Mouse (Mus musculus) heart, embryonic 13.5 days (tissue): ENCODE results near the gene Slc9a9. TPM values are rescaled to one million over a fixed set of nuclear protein-coding genes. Genes with fewer than 3 reads are reported as not detected.
A peak's percentile ranks its signal among the peaks of the same experiment; 100 is the strongest.

ENCODE experiments used
- ATAC-seq: fragments of 200-750 bp; cut with Nextera tagmentation; 2 replicates; pipeline ENCODE4 v1.8.0; 2017; ENCODE audit warnings: moderate TSS enrichment; ENCODE audit not compliant: insufficient number of reproducible peaks, low FRiP score, low TSS enrichment; ENCODE audit errors: extremely low read depth
- H3K27ac ChIP-seq: fragments of 300-500 bp; sonication (generic); replicated peaks from 2 replicates; pipeline ENCODE4 v1.5.1; 2015; ENCODE audit warnings: moderate library complexity, mild to moderate bottlenecking, inconsistent platforms
- H3K27me3 ChIP-seq: fragments of 300-500 bp; sonication (generic); replicated peaks from 2 replicates; pipeline ENCODE4 v1.6.1; 2015; ENCODE audit warnings: mild to moderate bottlenecking, inconsistent platforms
- H3K36me3 ChIP-seq: fragments of 300-500 bp; sonication (generic); 2 replicates; pipeline ENCODE4 v1.6.1; 2015; ENCODE audit warnings: mild to moderate bottlenecking, inconsistent platforms
- H3K4me1 ChIP-seq: fragments of 300-500 bp; sonication (generic); 2 replicates; pipeline ENCODE4 v1.6.1; 2015; ENCODE audit warnings: inconsistent platforms
- H3K4me2 ChIP-seq: fragments of 300-500 bp; sonication (generic); 2 replicates; pipeline ENCODE4 v1.6.1; 2015; ENCODE audit warnings: inconsistent platforms, mild to moderate bottlenecking, moderate library complexity
- H3K4me3 ChIP-seq: fragments of 300-500 bp; sonication (generic); 2 replicates; pipeline ENCODE4 v1.5.1; 2015; ENCODE audit warnings: moderate library complexity, mild to moderate bottlenecking, inconsistent platforms
- H3K9ac ChIP-seq: fragments of 300-500 bp; sonication (generic); 2 replicates; pipeline ENCODE4 v1.6.1; 2015; ENCODE audit warnings: inconsistent platforms, mild to moderate bottlenecking, moderate library complexity
- H3K9me3 ChIP-seq: fragments of 300-500 bp; sonication (generic); 2 replicates; pipeline ENCODE4 v1.6.1; 2016; ENCODE audit warnings: inconsistent platforms
- WGBS: fragments of 180-500 bp; shearing (Covaris S2); methylation state at CpG from one replicate; pipeline ENCODE4 v1.1.7; 2015; ENCODE audit warnings: mixed read lengths; 5-methylcytosine and 5-hydroxymethylcytosine counted together
- polyA plus RNA-seq: library from polyadenylated mRNA; unstranded; fragments of >200 nt; fragmentation: Nextera tagmentation; extraction: Ambion mirVana; gene quantifications from 2 replicates; pipeline ENCODE4 v1.2.1, GENCODE M21; 2015

The Slc9a9 gene
- polyA plus RNA-seq, 1 experiment from 2014 or later = 3.7 TPM

DNA sequence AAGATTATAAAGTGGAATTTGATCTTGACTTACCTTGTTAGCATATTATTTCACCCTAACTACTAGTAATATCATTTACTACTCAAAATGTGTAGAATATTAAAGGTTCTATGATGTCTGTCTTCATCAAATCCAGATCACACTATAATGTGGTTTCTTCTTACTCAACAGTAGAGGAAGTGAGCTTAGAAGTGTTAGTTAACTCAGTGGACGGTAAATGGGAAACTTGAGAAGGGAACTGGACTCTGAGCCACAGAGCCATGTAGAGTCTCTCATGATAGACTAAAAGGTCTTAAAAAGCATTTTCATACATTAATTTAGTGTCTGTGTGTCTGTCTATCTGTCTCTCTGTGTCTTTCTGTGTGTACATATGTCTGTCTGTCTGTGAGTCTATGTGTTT is 64.6 kb downstream of the Slc9a9 start:
- Histone ChIP-seq H3K27me3 (no peaks in the 10 kb centered on the region), H3K9ac (no peak overlapping the region), H3K27ac (no peak overlapping the region), H3K4me2 (no peak overlapping the region), H3K4me1 (peaks cover 4% of the 10 kb centered on the region; the same call in 1 of the 2 replicates), H3K4me3 (no peak overlapping the region), H3K9me3 (no peaks in the 10 kb centered on the region), H3K36me3 (no peaks in the 10 kb centered on the region)
- 75% methylated on average over 1 of the region's 1 CpGs for WGBS
- no peak for ATAC-seq

GRCm38 (mm10) chr9:94737226-94737625 is 67.5 kb downstream of the Slc9a9 start:
- H3K4me3 ChIP-seq = no peak overlapping the region
- H3K4me1 ChIP-seq = peaks cover 8% of the 10 kb centered on the region
- no peak overlapping the region for H3K9ac ChIP-seq
- 67% methylated on average over 5 of the region's 5 CpGs for WGBS
- no peak overlapping the region for H3K4me2 ChIP-seq
- H3K9me3 ChIP-seq = no peaks in the 10 kb centered on the region
- no peaks in the 10 kb centered on the region for H3K36me3 ChIP-seq
- no peak overlapping the region for H3K27ac ChIP-seq
- ATAC-seq = no peak
- no peaks in the 10 kb centered on the region for H3K27me3 ChIP-seq

DNA sequence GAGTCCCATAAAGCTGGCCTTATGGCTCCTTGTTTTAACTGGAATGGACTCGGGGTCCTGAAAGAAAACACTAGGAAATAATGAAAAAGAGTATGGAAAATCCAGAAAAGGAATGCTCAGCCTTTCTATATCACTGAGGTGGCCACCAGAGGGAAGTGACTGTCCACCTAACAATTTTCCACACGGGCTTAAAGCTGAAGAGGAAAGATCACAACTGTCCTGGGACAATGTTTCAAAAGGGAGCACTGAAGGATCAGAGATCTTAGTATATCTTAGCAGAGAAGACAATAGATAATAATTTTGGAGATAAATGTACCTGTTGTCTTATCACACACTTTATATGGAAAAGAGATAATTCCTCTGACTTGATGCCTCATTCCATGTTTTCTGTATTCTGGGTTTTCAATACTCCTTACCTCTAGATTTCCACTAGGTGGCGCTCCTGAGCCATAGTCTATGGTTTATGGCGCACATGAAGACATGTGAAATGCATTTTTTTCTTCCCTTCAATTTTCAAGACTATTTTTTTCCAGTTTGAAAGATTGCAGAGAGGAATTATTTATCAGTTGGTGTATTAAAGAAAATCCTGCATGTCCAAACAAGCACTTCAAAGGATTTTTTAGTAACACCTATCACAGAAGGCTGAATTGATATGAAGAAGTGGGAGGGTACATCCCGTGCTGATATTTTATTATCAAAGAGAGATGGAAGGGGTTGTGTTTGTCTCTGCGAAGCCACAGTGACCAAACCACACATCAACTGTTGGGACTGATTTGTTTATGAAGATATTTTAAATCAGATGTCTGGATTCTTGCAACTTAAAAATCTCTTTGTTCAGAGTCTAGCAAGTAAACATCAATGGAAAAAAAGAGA is 69.1 kb downstream of the Slc9a9 start:
- no peak for ATAC-seq
- no peaks in the 10 kb centered on the region for H3K9me3 ChIP-seq
- peaks cover 5% of the 10 kb centered on the region; the same call in 1 of the 2 replicates for H3K4me1 ChIP-seq
- no peak overlapping the region for H3K9ac ChIP-seq
- no peak overlapping the region for H3K4me3 ChIP-seq
- no peak overlapping the region for H3K4me2 ChIP-seq
- 40% methylated on average over 6 of the region's 6 CpGs for whole genome bisulfite sequencing
- H3K36me3 ChIP-seq = no peaks in the 10 kb centered on the region
- H3K27ac ChIP-seq = no peak overlapping the region
- H3K27me3 ChIP-seq = no peaks in the 10 kb centered on the region

DNA sequence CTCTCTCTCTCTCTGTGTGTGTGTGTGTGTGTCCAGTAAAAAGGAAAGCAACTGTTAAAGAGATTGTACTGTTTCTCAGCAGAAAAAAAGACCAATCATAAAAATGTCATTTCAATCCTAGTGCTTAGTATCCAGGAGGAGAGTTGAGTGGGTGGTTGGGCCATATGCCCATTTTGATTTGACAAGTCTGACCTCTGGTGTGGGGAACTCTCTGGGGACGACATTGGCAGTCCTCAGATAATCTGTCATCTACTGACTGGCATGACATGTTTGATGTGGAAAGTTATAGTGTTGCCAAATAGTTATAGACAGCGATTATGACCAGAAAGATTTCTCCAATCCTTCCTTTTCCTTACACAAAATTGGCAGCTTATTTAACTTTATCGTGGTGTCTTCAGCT is 71.1 kb downstream of the Slc9a9 start:
- Histone ChIP-seq H3K36me3 (no peaks in the 10 kb centered on the region), H3K27me3 (no peaks in the 10 kb centered on the region), H3K4me3 (no peak overlapping the region), H3K4me1 (peaks cover 5% of the 10 kb centered on the region; the same call in 1 of the 2 replicates), H3K9me3 (no peaks in the 10 kb centered on the region), H3K27ac (no peak overlapping the region), H3K4me2 (no peak overlapping the region), H3K9ac (no peak overlapping the region)
- WGBS = 60% methylated on average over 3 of the region's 3 CpGs
- no peak for ATAC-seq

DNA sequence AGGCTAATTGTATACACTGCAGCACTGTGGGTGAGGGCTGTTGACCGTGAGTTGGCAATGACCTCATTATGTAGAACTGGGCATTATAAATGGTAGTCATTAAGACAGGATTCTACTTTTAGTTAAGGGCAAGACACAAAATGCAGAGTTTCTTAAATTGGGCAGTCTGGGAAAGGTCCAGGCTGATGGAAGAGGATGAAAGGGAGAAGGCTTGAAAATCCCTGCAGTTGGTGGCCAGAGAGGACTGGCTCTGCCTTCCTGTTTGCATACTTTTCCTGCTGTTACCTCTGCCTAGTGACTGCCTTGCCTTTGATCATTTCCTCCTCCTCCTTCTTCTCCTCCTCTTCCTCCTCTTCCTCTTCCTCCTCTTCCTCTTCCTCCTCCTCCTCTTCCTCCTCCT is 73.6 kb downstream of the Slc9a9 start:
- no peaks in the 10 kb centered on the region for H3K9me3 ChIP-seq
- WGBS = 80% methylated on average over 1 of the region's 1 CpGs
- H3K4me2 ChIP-seq = no peak overlapping the region
- ATAC-seq = no peak
- H3K36me3 ChIP-seq = no peaks in the 10 kb centered on the region
- H3K27ac ChIP-seq = no peak overlapping the region
- H3K4me3 ChIP-seq = no peak overlapping the region
- no peak overlapping the region for H3K9ac ChIP-seq
- no peaks in the 10 kb centered on the region for H3K27me3 ChIP-seq
- peaks cover 5% of the 10 kb centered on the region; the same call in 1 of the 2 replicates for H3K4me1 ChIP-seq

DNA sequence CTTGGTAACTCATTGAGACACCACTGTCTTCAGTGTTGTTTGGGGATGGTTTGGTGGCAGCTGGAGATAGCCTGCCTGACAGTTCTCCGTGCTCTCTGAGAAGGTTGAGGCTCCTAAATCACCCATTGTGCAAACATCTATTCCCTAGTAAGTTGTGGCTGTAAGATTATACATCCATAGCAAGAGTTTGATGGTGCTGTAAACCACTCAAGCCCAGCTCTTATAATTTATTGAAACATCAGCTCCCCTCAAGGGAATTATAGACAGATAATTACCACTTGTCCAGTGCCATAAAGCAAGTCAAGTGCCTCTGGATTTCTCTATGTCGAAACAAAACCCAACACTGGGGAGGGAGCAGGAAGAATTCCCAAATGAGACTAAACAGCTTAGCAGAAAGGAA is 78.8 kb downstream of the Slc9a9 start:
- Histone ChIP-seq H3K4me1 (peaks cover 14% of the 10 kb centered on the region), H3K9me3 (no peaks in the 10 kb centered on the region), H3K27me3 (no peaks in the 10 kb centered on the region), H3K36me3 (no peaks in the 10 kb centered on the region), H3K27ac (no peak overlapping the region), H3K9ac (no peak overlapping the region), H3K4me3 (no peak overlapping the region), H3K4me2 (no peak overlapping the region)
- WGBS = 73% methylated on average over 2 of the region's 2 CpGs
- ATAC-seq = no peak

GRCm38 (mm10) chr9:94750187-94750586 is 80.5 kb downstream of the Slc9a9 start:
- Histone ChIP-seq H3K9ac (no peak overlapping the region), H3K27me3 (no peaks in the 10 kb centered on the region), H3K36me3 (no peaks in the 10 kb centered on the region), H3K27ac (no peak overlapping the region), H3K9me3 (no peaks in the 10 kb centered on the region), H3K4me3 (no peak overlapping the region), H3K4me2 (no peak overlapping the region), H3K4me1 (peaks cover 14% of the 10 kb centered on the region)
- ATAC-seq = no peak
- 86% methylated on average over 8 of the region's 8 CpGs for WGBS

DNA sequence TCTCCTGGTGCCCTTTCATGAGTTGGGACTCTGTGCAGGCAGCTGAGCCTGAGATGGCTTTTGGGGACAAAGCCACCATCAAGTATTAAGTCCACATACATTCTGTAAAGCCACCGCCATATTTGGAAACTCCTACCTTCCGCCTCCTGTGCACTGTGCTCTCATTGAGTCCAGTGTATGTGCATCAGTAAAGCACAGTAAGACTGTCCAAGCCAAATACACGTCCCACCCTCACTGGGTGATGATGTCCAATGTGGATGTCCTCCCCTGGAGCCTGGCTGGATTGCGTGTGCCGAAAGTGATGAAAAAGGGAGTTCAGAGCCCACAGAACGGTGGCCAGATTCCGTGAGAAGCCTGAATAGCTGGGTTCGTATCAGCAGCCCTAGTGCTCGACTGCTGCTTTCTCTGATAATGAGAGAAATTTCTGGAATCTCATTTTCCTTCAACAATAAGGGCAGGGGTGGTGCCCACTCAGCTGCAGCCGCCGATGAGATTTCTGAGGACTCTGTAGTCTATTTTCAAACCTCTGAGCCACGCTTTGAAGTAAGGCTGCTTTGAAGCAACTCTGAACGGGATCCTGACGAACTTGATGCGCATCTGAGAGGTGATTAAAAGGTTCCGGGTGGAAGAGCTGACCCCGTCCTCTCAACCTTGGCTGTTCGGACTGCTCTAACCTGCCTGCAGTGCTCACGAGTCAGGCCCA is 81.4 kb downstream of the Slc9a9 start:
- Histone ChIP-seq H3K4me2 (peak overlapping the region; percentile 53), H3K27ac (no peak overlapping the region), H3K36me3 (no peaks in the 10 kb centered on the region), H3K4me3 (peak overlapping the region; percentile 13), H3K4me1 (peaks cover 14% of the 10 kb centered on the region), H3K9ac (peak overlapping the region; percentile 44; the same call in 1 of the 2 replicates), H3K9me3 (no peaks in the 10 kb centered on the region), H3K27me3 (no peaks in the 10 kb centered on the region)
- ATAC-seq = no peak
- WGBS = 43% methylated on average over 19 of the region's 19 CpGs

- WGBS = 49% methylated on average over 10 of the region's 10 CpGs
- Histone ChIP-seq H3K4me2 (peak overlapping the region; percentile 53), H3K9me3 (no peaks in the 10 kb centered on the region), H3K4me1 (peaks cover 14% of the 10 kb centered on the region), H3K4me3 (peak overlapping the region; percentile 13; the same call in 1 of the 2 replicates), H3K36me3 (no peaks in the 10 kb centered on the region), H3K27me3 (no peaks in the 10 kb centered on the region), H3K9ac (peak overlapping the region; percentile 44; the same call in 1 of the 2 replicates), H3K27ac (no peak overlapping the region)
- no peak for ATAC-seq
These were observed 81.9 kb downstream of the Slc9a9 start for GRCm38 (mm10) chr9:94751638-94752021.

DNA sequence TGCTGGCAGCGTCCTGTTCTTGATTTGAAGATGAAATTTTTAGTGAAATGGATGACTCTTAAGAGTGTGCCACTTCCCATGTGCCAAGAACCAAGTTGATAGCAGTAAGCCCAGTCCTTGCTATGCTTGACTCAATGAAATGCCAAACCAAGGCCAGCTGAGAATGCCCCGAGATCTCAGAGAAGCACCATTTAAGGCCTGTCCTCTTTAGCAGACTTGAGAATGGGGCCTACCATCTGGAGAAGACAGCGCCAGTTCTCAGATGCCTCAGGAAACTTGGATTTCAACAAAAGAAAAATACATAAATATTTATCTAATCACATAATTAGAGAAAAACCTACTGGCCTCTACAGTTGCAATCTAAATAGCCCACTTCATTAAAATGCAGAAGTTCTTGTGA is 82.4 kb downstream of the Slc9a9 start:
- no peaks in the 10 kb centered on the region for H3K27me3 ChIP-seq
- no peak for ATAC-seq
- H3K9ac ChIP-seq = no peak overlapping the region
- H3K27ac ChIP-seq = no peak overlapping the region
- WGBS = 71% methylated on average over 3 of the region's 3 CpGs
- no peak overlapping the region for H3K4me2 ChIP-seq
- H3K4me3 ChIP-seq = no peak overlapping the region
- H3K4me1 ChIP-seq = peaks cover 14% of the 10 kb centered on the region
- no peaks in the 10 kb centered on the region for H3K36me3 ChIP-seq
- H3K9me3 ChIP-seq = no peaks in the 10 kb centered on the region

- Histone ChIP-seq H3K4me1 (no peaks in the 10 kb centered on the region), H3K4me2 (no peak overlapping the region), H3K4me3 (no peak overlapping the region), H3K9me3 (no peaks in the 10 kb centered on the region), H3K27me3 (no peaks in the 10 kb centered on the region), H3K36me3 (no peaks in the 10 kb centered on the region), H3K27ac (no peak overlapping the region), H3K9ac (no peak overlapping the region)
- no peak for ATAC-seq
- WGBS = 75% methylated on average over 5 of the region's 5 CpGs
These were observed 90.2 kb downstream of the Slc9a9 start for GRCm38 (mm10) chr9:94759904-94760303.
